Mouse (Mus musculus): Measurements from ENCODE around the gene Macf1.

GRCm38 (mm10) chr4:123383173-123383572, 301.0 kb downstream of the Macf1 start:
- TF ChIP-seq CTCF (IDR thresholded peaks at IDR 0.05) (no peak), POLR2A (IDR thresholded peaks at IDR 0.05; ENCODE audit: insufficient read depth, low read depth, low read length) (no peak)
